Mouse (Mus musculus): ENCODE results near the gene Lhfpl1. TPM values are rescaled to one million over a fixed set of nuclear protein-coding genes. Genes with fewer than 3 reads are reported as not detected.

Gene Lhfpl1
- total RNA-seq (2012; rRNA removed) (not detected in 2 replicates), total RNA-seq (2014; rRNA removed) (not detected in 2 replicates), polyA plus RNA-seq (2012; ENCODE audit: insufficient read length, low read depth) (not detected in 2 replicates)

GRCm38 (mm10) chrX:145348377-145349203 is at the start of gene Lhfpl1:
Lhfpl1 (minus strand) TSS chrX:145349089.
- in situ Hi-C loops (cut with MboI; ENCODE audit: low pct_ligation_motif_present, low pct_unique_long_range_greater_than_20kb, low sequenced_read_pairs) (no loop called here), dilution Hi-C loops (cut with MboI; ENCODE audit: extremely low pct_ligation_motif_present, extremely low pct_unique_long_range_greater_than_20kb, low sequenced_read_pairs) (no loop called here)
- no peaks in the 10 kb centered on the region for H3K79me2 ChIP-seq (replicated peaks; ENCODE audit: control insufficient read depth, extremely low read depth, insufficient read depth, poor library complexity, severe bottlenecking)
- no peaks in the 10 kb centered on the region for H3K36me3 ChIP-seq (replicated peaks in 1 of 2; ENCODE audit: control insufficient read depth in 1 of 2, insufficient read depth in 1 of 2, low read length in 1 of 2)
- H3K9ac ChIP-seq (ENCODE audit: insufficient read depth, low read depth): no peak within 1 kb of the TSS
- no peak for DNase-seq (ENCODE audit: extremely low read depth)
- H3K4me2 ChIP-seq (ENCODE audit: insufficient read depth, low read depth, poor library complexity, severe bottlenecking): no peak within 1 kb of the TSS
- no peak within 1 kb of the TSS for H3K27ac ChIP-seq (ENCODE audit: insufficient read depth, low read depth)
- no peaks in the 10 kb centered on the region for H3K9me3 ChIP-seq (replicated peaks; ENCODE audit: low read length)
- H3K4me1 ChIP-seq (ENCODE audit: control insufficient read depth in 1 of 2, insufficient read depth in 2 of 2): no peaks in the 10 kb centered on the region
- H3K27me3 ChIP-seq (replicated peaks): no peaks in the 10 kb centered on the region
- TF ChIP-seq ETS1 (conservative IDR thresholded peaks at IDR 0.05; ENCODE audit: low read depth, low read length) (no peak), SIN3A (IDR thresholded peaks at IDR 0.05; ENCODE audit: low read length) (no peak), HCFC1 (IDR thresholded peaks at IDR 0.05; ENCODE audit: low read depth, low read length) (no peak), MEF2A (IDR thresholded peaks at IDR 0.05; ENCODE audit: borderline replicate concordance, low read depth, low read length) (no peak), MYC (IDR thresholded peaks at IDR 0.05; ENCODE audit: low read depth, low read length) (no peak), NRF1 (IDR thresholded peaks at IDR 0.05; ENCODE audit: low read depth, low read length) (no peak), ZMIZ1 (IDR thresholded peaks at IDR 0.05; ENCODE audit: low read depth, low read length) (no peak), USF1 (IDR thresholded peaks at IDR 0.05; ENCODE audit: low read depth, low read length) (no peak), JUN (IDR thresholded peaks at IDR 0.05; ENCODE audit: insufficient read depth, low read depth, low read length) (no peak)
- no peak within 1 kb of the TSS for H3K4me3 ChIP-seq (replicated peaks in 1 of 3; ENCODE audit: low read depth in 2 of 3, low read length in 2 of 3, poor library complexity in 1 of 3)

DNA sequence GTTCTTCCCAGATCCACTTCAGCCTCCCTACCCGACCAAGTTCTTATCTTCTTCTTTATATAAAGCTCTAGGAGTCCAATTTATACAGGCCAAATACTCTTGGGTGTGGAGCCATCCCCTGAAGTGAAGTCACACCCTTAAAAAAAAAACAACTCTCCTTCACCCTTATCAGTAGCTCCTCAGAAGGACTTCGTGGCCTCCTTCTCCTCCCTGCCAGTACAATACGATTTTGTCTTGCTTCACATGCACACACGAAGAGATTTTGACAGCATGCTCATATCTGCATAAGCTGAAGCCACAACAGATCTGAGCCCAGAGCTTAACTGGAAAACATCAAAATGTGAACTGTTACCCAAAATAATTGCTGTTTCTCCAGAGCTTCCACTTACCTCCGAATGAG is 22.9 kb upstream of the Lhfpl1 start:
- H3K4me2 ChIP-seq (ENCODE audit: insufficient read depth, low read depth, poor library complexity, severe bottlenecking): no peak overlapping the region
- H3K4me3 ChIP-seq (replicated peaks in 1 of 3; ENCODE audit: low read depth in 2 of 3, low read length in 2 of 3, poor library complexity in 1 of 3): no peak overlapping the region
- H3K9ac ChIP-seq (ENCODE audit: insufficient read depth, low read depth): no peak overlapping the region
- no peak overlapping the region for H3K27ac ChIP-seq (ENCODE audit: insufficient read depth, low read depth)
- TF ChIP-seq ZKSCAN1 (IDR thresholded peaks at IDR 0.05; ENCODE audit: borderline replicate concordance, low read depth, low read length) (no peak), NRF1 (IDR thresholded peaks at IDR 0.05; ENCODE audit: low read depth, low read length) (no peak), JUND (conservative IDR thresholded peaks at IDR 0.05; ENCODE audit: low read depth, low read length) (no peak), POLR2AphosphoS2 (IDR thresholded peaks at IDR 0.05; ENCODE audit: low read depth, low read length) (no peak), ZC3H11A (IDR thresholded peaks at IDR 0.05; ENCODE audit: low read depth, low read length) (no peak), MXI1 (IDR thresholded peaks at IDR 0.05; ENCODE audit: low read depth, low read length) (no peak), ZMIZ1 (IDR thresholded peaks at IDR 0.05; ENCODE audit: low read depth, low read length) (no peak), CHD2 (IDR thresholded peaks at IDR 0.05; ENCODE audit: low read length) (no peak), MAX (IDR thresholded peaks at IDR 0.05; ENCODE audit: low read length) (no peak), BHLHE40 (IDR thresholded peaks at IDR 0.05; ENCODE audit: low read depth, low read length) (no peak), E2F4 (IDR thresholded peaks at IDR 0.05; ENCODE audit: insufficient replicate concordance, low read depth, low read length) (no peak)
- no peaks in the 10 kb centered on the region for H3K27me3 ChIP-seq (replicated peaks)
- H3K36me3 ChIP-seq (replicated peaks in 1 of 2; ENCODE audit: control insufficient read depth in 1 of 2, insufficient read depth in 1 of 2, low read length in 1 of 2): no peaks in the 10 kb centered on the region
- dilution Hi-C loops (cut with MboI; ENCODE audit: extremely low pct_ligation_motif_present, extremely low pct_unique_long_range_greater_than_20kb, low sequenced_read_pairs): no loop called here
- in situ Hi-C loops (cut with MboI; ENCODE audit: low pct_ligation_motif_present, low pct_unique_long_range_greater_than_20kb, low sequenced_read_pairs): no loop called here
- peaks cover 3% of the 10 kb centered on the region for H3K9me3 ChIP-seq (replicated peaks; ENCODE audit: low read length)
- DNase-seq (ENCODE audit: extremely low read depth): no peak
- H3K79me2 ChIP-seq (replicated peaks; ENCODE audit: control insufficient read depth, extremely low read depth, insufficient read depth, poor library complexity, severe bottlenecking): no peaks in the 10 kb centered on the region
- H3K4me1 ChIP-seq (ENCODE audit: control insufficient read depth in 1 of 2, insufficient read depth in 2 of 2): no peaks in the 10 kb centered on the region
